Mouse (Mus musculus) natural killer cell, adult 2 months (primary cell): ENCODE measurements at regions not wholly inside any gene's neighbourhood (a gene's known extent, or its start where the extent isn't known, plus 50 kb on each side); places are given as distances from the start of the nearest gene placed in this dataset.
A peak's percentile ranks its signal among the peaks of the same experiment; 100 is the strongest.

ENCODE experiments used
- DNase-seq, 2 experiments: peaks; one replicate each; pipeline ENCODE4 v3.0.0; 2022; ENCODE audit warnings: low spot score in 2 of 2

- no peak for DNase-seq
Observed at GRCm38 (mm10) chr6:31273816-31274215, 124.7 kb upstream of the Mkln1 start.

GRCm38 (mm10) chr6:31274236-31274635 is 124.3 kb upstream of the Mkln1 start:
- DNase-seq, result no peak

DNA sequence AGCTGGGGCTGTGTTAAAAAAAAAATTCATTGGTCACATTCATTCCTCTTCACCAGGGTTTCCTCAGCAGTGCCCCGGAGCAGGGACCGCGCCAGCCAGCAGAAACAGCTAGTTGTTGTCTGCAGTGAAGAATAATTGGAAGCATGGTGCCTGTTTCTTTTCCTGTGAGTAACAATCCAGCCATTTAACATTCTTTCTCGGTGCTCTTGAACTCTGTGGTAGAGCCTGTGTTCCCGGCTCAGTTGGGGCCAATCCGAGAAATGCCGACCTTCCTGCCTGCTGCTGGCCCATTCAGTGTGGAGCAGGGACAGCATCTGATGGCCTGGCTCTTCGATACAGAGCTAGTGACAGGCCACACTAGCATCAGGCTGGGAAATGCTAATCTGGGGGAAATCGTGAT is 120.7 kb upstream of the Mkln1 start:
- no peak for DNase-seq

DNA sequence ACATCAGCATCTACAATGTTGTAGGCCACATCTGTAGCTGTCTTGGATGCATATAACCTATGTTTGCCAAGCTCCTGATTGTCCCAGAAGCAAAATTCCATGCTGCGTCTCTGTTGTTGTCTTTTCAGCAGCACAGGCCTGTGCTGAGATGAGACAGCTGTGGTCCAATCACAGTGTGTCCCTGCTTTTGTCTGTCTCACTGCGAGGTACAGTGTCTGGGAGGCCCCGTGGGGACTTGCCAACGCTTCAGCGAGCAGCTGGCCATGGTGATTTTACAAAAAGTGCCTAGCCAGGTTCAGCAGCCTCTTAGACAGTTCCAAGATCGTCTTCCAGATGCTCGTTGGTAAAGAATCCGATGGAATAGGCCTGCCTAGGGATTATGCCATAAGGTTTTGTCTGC is 114.6 kb upstream of the Mkln1 start:
- DNase-seq, result no peak

DNA sequence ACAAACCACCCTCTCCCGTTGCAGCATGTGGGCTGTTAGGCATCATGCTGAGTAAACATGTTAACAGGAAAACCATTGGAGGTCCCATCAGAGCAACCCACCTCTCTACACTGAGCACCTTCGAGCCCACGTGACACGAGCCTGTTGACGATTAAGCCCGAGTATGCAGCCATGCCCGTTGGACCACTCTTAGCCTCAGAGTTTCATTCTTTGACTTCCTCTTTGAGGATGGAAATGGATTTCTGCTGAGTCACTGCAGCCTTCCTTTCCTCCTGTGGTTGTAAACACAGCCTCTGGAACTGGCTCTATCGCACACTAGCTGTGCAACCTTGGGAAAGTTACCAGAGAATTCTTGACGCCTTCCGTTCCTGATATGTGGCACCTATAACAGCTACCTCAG is 114.1 kb upstream of the Mkln1 start:
- DNase-seq, result no peak

DNA sequence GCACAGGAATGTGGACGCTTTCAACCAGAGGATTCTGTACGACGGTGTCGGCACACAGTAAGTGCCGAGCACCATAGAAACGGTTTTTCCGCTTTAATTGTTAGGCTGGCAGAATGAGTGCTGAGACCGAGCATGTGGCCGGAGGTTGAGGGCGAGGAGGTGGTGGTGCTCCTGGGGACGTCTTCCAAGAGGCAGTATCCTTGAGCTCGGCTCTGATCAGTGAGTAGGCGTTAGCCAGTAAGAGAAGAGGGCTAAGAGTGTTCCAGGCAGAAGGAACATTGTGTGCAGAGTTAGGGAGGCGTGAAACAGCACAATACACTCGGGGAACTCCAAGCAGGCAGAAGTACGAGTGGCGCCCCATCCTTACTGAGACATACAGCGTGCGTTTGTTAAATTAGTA is 113.5 kb upstream of the Mkln1 start:
- DNase-seq, result no peak

DNA sequence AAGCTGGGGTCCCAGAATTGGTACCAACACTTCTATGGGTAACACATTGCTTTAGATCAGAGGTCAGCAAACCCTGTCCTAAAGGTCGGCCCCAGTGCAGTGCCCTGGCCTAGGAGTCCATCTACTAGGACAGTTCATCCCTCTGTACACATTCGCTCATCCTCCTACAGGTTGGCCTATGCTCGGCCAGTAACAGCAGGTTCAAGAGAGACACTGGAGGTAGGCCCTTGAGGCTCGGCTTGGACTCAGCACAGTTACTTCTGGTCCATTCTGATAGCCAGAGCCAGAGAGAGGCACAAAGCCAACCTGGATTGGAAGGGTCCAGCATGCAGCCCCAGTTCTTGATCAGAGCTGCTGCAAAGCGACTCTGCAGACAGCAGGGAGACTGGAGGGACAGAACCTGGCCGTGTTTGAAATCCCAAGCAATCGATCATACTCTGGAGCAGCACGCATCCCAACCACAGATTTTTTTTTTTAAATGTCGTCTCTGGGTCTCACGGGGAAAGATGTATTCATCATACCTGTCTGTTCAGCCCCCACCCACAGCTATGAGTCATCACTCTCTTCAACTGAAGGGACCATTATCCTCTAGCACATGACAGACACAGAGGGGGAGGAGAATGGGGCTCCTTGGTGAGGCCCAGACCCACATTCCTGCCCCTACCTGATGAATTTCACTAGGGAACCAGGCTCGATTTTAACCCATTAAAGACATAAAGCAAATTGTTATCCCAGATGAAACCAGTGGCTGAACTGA is 112.4 kb upstream of the Mkln1 start:
- DNase-seq, result no peak

GRCm38 (mm10) chr6:31287176-31287575 is 111.4 kb upstream of the Mkln1 start:
- no peak for DNase-seq

DNA sequence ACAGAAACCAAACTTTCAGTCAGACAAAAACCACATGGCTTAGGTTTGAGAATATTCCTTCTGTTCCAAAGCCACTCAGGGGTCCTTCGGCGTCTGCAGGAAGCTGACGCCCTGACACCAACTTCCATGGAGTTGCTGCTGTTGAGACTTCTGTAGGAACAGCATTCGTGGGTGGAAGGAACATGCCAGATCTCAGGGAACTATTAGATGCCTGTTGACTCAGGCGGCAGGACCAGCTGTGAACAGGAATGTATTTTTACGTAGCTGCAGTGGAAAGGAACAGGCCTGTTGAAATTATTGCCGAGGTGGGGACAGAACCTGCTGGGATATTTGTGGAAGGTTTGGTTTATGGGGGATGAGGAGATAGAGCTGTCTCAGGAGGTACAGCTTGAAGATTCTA is 110.8 kb upstream of the Mkln1 start:
- DNase-seq, result no peak

GRCm38 (mm10) chr6:31288421-31289233 is 109.9 kb upstream of the Mkln1 start:
- no peak for DNase-seq

GRCm38 (mm10) chr6:31289234-31289486 is 109.4 kb upstream of the Mkln1 start:
- DNase-seq, result no peak

DNA sequence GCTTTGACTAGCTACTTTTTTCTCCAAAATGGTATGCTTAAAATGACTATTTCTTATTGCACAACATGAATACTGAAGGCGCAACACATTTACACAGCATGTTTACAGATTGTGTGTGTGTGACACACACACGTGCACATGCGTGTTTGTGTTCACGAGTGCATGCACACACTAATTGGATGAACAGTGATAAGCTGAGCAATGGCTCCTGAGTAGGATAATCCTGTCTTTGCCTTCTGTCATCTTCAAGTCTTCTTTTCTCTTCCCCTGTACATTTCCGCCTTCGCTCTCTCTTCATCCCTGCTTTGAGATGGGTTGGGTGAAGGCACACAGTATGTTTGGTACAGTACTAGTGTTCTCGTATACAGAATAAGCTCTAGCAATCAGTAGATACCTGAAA is 106.5 kb upstream of the Mkln1 start:
- DNase-seq, result no peak

GRCm38 (mm10) chr6:31293008-31293407 is 105.5 kb upstream of the Mkln1 start:
- no peak for DNase-seq

- DNase-seq, result no peak
Observed at GRCm38 (mm10) chr6:31299395-31299794, 99.1 kb upstream of the Mkln1 start.

DNA sequence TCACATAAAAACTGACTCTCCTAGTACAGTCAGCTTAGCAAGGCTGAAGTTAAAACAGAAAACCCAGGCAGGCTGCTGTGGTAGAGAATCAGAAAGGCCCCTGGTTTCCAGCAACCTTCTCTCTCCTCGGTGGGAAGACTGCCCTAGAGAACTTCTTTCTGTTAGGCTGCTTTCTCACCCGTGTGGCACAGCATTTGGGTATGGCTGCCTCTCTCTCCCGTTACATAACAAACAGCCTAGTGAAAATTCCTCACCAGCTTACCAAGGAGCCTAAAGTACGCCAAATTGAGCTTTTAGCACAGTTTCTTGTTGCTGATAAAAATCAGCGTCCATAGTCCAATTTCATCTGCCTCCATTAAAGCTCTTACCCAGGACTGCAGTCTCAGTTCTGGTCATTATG is 92.8 kb upstream of the Mkln1 start:
- no peak for DNase-seq

DNA sequence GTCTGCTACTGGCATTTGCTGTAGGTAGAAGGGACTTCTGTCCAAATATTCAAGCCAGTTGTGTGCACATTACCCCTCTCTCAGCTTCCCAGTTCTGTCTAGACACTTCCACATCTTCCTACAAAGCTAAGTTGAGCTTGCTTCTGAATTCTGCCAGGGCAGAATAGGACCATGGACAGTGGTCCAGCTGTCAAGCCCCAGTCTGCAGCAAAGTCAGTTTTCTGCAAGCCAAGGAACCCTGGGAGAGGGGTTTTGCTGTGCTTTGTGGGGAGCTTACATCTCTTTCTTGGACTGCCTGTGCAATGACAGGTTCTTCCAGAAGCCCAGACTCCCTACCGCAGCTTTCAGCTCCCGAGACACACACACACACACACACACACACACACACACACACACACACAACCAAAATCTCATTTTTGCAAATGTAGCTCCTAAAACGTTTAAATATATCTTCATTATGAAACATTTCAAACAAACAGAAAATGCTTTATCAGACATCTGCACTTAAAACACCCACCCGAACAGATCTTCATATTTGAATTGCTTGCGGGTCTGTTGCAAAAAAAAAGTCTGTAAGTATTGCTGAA is 91.4 kb upstream of the Mkln1 start:
- DNase-seq, result no peak

DNA sequence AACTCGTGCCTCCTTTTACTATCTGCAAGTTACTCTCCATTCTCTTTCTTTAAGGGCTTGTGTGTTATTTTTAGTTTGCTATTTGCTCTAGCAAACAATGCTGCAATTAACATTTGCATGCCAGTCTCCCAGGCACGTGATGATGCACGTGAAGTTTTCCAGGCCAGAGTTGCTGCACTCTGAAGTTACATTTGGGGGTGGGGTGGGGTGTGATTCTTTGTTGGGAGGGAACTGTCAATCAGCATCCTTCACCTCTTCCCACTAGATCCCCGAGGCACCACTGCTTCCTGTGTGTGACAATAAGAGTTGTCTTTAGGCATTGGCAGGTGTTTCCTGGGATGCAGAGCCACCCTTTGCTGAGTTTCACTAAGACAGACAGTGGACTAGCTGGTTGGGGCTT is 90.6 kb upstream of the Mkln1 start:
- DNase-seq, result no peak

DNA sequence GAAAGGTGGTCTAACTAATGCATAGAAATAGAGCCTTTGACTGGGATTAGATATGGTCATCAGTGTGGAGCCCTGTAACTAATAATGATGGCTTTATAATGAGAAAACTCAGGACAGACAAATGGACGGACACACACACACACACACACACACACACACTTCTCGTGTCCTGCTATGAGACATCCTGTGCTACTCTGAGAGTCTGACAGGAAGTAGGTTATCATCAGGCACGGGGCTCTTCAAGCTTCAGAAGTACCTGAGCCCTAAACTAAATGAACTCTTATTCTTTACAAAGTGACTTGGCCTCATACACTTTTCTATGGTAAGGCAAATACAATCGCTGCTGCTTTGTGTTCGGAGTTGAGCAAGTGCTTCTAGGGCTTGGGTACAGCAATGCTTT is 87.9 kb upstream of the Mkln1 start:
- DNase-seq, result no peak

DNA sequence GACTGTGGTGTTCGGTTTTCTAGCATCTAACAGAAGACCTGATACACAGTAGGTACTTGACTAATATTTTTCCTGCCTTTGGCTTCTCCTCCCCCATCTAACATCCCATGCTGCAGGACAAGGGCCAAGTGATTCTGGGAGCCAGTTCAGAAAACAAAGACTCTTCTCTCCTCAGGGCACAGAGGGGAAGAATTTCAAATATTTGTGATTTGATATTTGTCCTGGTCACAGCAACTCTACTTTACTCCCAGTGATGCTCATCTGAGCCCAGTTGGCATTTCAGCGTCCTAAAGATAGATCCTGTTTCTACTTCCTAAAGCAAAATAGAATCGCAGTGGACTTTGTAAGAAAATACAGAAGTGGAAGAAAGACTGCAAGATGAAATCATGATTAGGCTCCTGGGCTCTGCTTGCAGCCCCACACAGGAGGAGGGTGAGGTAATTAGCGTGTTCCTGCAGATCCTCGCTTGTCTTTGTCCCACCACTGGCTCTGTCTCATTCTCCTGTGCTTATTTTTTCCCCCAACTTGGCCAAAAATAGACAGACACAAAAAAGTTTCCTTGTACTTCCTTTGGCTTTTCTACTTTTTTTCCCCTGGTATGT is 84.6 kb upstream of the Mkln1 start:
- DNase-seq, result no peak

GRCm38 (mm10) chr6:31317741-31318225 is 80.8 kb upstream of the Mkln1 start:
- DNase-seq, result no peak

DNA sequence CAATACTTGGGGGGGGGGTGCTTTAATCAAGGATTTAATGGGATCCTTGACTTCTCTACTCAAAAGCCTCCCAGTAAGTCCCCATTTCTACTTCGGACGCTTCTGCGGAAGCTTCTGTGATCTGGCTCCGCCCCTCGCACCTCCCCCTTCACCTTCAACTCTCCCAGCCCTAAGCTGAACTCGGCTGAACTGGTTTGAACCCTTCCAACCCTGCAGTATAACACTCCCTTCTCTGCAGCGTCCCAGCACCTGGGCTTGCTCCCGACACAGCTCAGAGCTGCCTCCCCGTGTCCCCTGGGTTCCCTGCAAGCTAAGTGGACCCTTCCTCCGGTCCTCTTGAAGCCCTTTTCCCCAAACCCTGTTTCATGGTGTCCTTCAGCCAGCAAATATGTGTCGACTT is 80.0 kb upstream of the Mkln1 start:
- DNase-seq, result peak; percentile 33 to 34

GRCm38 (mm10) chr6:31319431-31319830 is 79.1 kb upstream of the Mkln1 start:
- no peak for DNase-seq
